Mouse (Mus musculus): Measurements from ENCODE around the gene Gm14214.

DNA sequence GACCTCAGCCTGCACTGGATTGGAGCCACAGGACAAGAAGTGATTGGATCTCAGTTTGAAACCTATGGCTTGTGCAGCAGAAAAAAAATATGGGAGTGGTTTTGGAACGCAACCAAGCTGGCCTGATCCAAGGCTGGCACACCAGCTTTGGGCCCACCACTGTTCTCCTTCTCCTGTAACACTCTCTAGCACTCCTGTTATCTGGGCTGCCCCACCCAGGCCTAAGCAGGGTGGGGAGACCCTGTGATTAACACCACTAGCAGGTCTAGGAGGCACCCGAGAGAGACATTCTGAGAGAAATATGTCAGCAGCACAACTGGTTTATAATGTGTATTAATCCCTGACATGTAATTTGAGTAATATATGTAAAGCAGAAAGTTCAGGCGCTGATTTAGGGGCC lies 6.6 kb downstream of the Gm14214 start:
- TF ChIP-seq CTCF (IDR thresholded peaks at IDR 0.05; ENCODE audit: low read depth, low read length) (no peak), POLR2A (IDR thresholded peaks at IDR 0.05; ENCODE audit: extremely low read depth, insufficient read depth, low read length) (no peak)

Data from liver, adult 2 months (tissue).